Mouse (Mus musculus): Measurements from ENCODE around the gene Hoxa3. TPM values are rescaled to one million over a fixed set of nuclear protein-coding genes. Genes with fewer than 3 reads are reported as not detected.

Hoxa3 gene
- total and polyA plus RNA-seq, 3 experiments, result 0.55 to 1.3 (median 0.76) TPM

DNA sequence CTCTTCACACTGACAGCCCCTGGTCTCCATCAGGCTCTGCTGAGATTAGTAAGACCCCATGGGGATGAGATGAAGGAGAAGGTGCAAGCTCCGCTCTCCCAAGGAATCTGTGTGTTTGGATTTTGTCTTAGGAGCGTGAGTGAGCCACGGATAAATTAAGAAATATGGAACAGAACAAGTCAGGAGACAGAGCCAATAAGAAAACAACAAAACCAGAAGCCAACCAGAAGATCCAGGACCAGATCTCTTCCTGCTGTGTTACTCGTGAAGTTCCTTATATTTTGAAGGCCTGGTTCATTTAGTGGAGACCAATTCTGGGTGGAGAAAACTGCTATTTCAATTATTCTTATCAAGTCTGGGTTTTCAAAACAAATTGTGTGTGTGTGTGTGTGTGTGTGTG is 61.6 kb downstream of the Hoxa3 start:
- TF ChIP-seq CTCF (IDR thresholded peaks at IDR 0.05), result no peak
- TF ChIP-seq POLR2A (IDR thresholded peaks at IDR 0.05; ENCODE audit: insufficient read depth, low read depth, low read length), result no peak
- TF ChIP-seq EP300 (IDR thresholded peaks at IDR 0.05; ENCODE audit: insufficient read depth, low read depth, low read length), result no peak
- intact Hi-C loops (cut with DNase I), result no loop called here
- Histone ChIP-seq H3K36me3 (ENCODE audit: control insufficient read depth, insufficient read depth, low read length) (no peaks in the 10 kb centered on the region), H3K9ac (ENCODE audit: low read depth, low read length) (no peak overlapping the region), H3K79me2 (replicated peaks; ENCODE audit: control insufficient read depth, insufficient read depth, low read length) (no peaks in the 10 kb centered on the region), H3K4me3 (no peak overlapping the region), H3K4me1 (ENCODE audit: control insufficient read depth, insufficient read depth, low read length) (no peaks in the 10 kb centered on the region), H3K27me3 (ENCODE audit: control insufficient read depth, insufficient read depth, low read length) (peaks cover 7% of the 10 kb centered on the region), H3K27ac (no peak overlapping the region)
- no peak for DNase-seq
- WGBS, result 37% methylated on average over 4 of the region's 4 CpGs

DNA sequence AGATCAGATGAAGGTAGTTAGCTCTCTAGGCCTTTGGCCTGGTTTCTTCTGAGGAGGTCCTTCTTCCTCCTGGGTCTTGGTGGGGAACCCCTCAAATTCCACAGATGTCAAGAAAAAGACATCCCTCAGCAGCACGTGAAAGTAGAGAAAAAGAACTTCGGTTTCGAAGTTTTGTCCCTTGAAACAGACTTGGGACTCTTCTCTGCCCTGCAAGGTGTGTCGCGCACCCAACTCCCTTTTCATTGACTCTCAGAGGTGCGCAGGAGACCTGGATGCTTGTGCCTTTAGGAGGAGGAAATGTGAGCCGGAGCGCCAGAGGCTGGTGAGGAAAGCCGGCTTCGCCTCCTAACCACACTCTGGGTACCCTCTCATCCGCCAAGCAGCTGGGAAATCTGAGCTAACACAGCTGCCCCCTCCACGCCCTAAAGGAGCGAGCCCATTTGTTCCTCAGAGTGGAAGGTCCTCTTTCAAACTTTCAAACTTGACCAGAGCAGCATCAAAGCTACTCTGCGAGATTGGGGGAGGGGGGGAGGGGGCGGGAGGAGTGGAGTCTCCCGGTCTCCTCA is 62.7 kb downstream of the Hoxa3 start:
- Histone ChIP-seq H3K27me3 (ENCODE audit: control insufficient read depth, insufficient read depth, low read length) (peaks cover 7% of the 10 kb centered on the region), H3K27ac (no peak overlapping the region), H3K4me3 (no peak overlapping the region), H3K36me3 (ENCODE audit: control insufficient read depth, insufficient read depth, low read length) (no peaks in the 10 kb centered on the region), H3K4me1 (ENCODE audit: control insufficient read depth, insufficient read depth, low read length) (no peaks in the 10 kb centered on the region), H3K79me2 (replicated peaks; ENCODE audit: control insufficient read depth, insufficient read depth, low read length) (no peaks in the 10 kb centered on the region), H3K9ac (ENCODE audit: low read depth, low read length) (no peak overlapping the region)
- 14% methylated on average over 16 of the region's 16 CpGs for WGBS
- TF ChIP-seq EP300 (IDR thresholded peaks at IDR 0.05; ENCODE audit: insufficient read depth, low read depth, low read length), result no peak
- TF ChIP-seq POLR2A (IDR thresholded peaks at IDR 0.05; ENCODE audit: insufficient read depth, low read depth, low read length), result no peak
- TF ChIP-seq CTCF (IDR thresholded peaks at IDR 0.05), result no peak
- DNase-seq, result no peak
- intact Hi-C loops (cut with DNase I), result no loop called here

DNA sequence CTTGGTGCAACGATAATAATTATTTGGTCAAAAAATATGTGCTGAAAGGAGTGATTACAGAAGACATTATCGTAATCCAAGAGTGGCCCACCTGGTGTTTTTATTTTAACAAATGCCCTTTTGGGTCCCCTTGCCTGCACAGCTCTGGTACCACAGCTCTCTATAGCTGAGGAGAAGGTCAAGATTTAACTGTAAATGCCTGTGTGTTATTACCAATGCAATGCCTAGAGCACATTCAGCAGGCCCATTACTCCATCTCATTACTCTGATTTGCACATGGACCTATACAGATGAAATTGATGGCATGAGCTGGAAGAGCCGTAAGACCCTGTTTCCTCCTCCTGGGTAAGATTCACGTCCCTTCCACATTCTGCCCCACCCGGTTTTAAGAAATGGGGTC is 74.0 kb downstream of the Hoxa3 start:
- H3K79me2 ChIP-seq (replicated peaks; ENCODE audit: control insufficient read depth, insufficient read depth, low read length), result no peaks in the 10 kb centered on the region
- 83% methylated on average over 5 of the region's 5 CpGs for WGBS
- no peaks in the 10 kb centered on the region for H3K36me3 ChIP-seq (ENCODE audit: control insufficient read depth, insufficient read depth, low read length)
- H3K4me1 ChIP-seq (ENCODE audit: control insufficient read depth, insufficient read depth, low read length), result no peaks in the 10 kb centered on the region
- intact Hi-C loops (cut with DNase I), result no loop called here
- H3K27ac ChIP-seq, result no peak overlapping the region
- no peak overlapping the region for H3K9ac ChIP-seq (ENCODE audit: low read depth, low read length)
- H3K27me3 ChIP-seq (ENCODE audit: control insufficient read depth, insufficient read depth, low read length), result no peaks in the 10 kb centered on the region
- no peak for DNase-seq
- H3K4me3 ChIP-seq, result no peak overlapping the region
- TF ChIP-seq CTCF (IDR thresholded peaks at IDR 0.05), result no peak

DNA sequence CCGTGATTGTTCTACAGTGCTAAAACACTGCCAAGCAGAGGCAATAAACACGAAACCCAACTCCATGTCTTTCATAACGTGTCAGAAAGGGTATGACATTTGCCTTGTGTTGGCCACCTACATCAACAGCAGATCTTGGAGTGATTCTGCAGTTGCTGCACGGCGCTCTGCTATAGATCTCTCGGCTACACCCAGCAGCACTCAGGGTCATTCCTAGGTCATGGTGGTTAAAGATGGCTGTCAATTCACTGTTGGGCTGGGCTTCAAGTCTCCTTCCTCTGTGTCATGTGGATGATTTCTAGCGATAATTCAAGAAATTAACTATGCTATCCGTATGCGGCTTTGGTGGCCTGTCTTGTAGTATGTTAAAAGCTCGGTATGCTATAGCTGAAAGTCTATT is 74.6 kb downstream of the Hoxa3 start:
- no peaks in the 10 kb centered on the region for H3K36me3 ChIP-seq (ENCODE audit: control insufficient read depth, insufficient read depth, low read length)
- H3K79me2 ChIP-seq (replicated peaks; ENCODE audit: control insufficient read depth, insufficient read depth, low read length), result no peaks in the 10 kb centered on the region
- H3K4me3 ChIP-seq, result no peak overlapping the region
- no peak overlapping the region for H3K9ac ChIP-seq (ENCODE audit: low read depth, low read length)
- no peak for DNase-seq
- TF ChIP-seq POLR2A (IDR thresholded peaks at IDR 0.05; ENCODE audit: insufficient read depth, low read depth, low read length) (no peak), CTCF (IDR thresholded peaks at IDR 0.05) (no peak)
- WGBS, result 73% methylated on average over 10 of the region's 10 CpGs
- no peaks in the 10 kb centered on the region for H3K27me3 ChIP-seq (ENCODE audit: control insufficient read depth, insufficient read depth, low read length)
- H3K27ac ChIP-seq, result no peak overlapping the region
- intact Hi-C loops (cut with DNase I), result no loop called here
- H3K4me1 ChIP-seq (ENCODE audit: control insufficient read depth, insufficient read depth, low read length), result no peaks in the 10 kb centered on the region

DNA sequence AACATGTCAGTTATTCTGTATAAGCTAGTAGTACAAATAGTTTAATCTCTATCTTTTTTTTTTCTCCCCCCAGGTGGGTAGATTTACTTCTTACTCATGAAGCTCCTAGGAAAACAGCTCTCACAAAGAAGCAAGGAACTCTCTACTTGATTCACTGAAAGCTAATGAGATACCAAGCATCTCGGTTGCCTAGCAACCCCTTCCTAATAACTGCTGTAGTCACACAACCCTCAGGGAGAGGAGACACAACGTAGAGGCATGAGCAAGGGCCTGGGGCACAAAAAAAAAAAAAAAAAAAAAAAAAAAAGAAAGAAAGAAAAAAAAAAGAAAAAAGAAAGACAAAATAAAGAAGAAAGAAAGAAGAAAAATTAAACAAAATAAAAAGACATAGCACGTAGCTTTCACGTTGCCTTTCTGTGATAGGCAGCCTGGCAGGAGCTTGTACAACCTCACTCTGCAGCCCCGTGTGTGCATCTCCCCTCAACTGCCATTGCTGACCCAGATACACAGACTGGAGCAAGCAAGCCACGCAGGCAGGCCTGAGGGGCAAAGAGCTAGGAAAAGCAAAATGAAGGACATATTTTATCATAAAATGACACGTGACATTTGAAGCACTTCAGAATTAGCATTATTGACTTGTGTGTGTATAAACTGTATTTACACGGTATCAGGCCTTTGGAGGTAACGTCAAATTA is 75.1 kb downstream of the Hoxa3 start:
- DNase-seq, result no peak
- no peaks in the 10 kb centered on the region for H3K36me3 ChIP-seq (ENCODE audit: control insufficient read depth, insufficient read depth, low read length)
- H3K4me3 ChIP-seq, result no peak overlapping the region
- no peak for TF ChIP-seq CTCF (IDR thresholded peaks at IDR 0.05)
- no peak for TF ChIP-seq POLR2A (IDR thresholded peaks at IDR 0.05; ENCODE audit: insufficient read depth, low read depth, low read length)
- TF ChIP-seq EP300 (IDR thresholded peaks at IDR 0.05; ENCODE audit: insufficient read depth, low read depth, low read length), result no peak
- 78% methylated on average over 9 of the region's 9 CpGs for WGBS
- intact Hi-C loops (cut with DNase I), result no loop called here
- H3K27ac ChIP-seq, result no peak overlapping the region
- no peak overlapping the region for H3K9ac ChIP-seq (ENCODE audit: low read depth, low read length)
- H3K27me3 ChIP-seq (ENCODE audit: control insufficient read depth, insufficient read depth, low read length), result no peaks in the 10 kb centered on the region
- no peaks in the 10 kb centered on the region for H3K4me1 ChIP-seq (ENCODE audit: control insufficient read depth, insufficient read depth, low read length)
- no peaks in the 10 kb centered on the region for H3K79me2 ChIP-seq (replicated peaks; ENCODE audit: control insufficient read depth, insufficient read depth, low read length)

DNA sequence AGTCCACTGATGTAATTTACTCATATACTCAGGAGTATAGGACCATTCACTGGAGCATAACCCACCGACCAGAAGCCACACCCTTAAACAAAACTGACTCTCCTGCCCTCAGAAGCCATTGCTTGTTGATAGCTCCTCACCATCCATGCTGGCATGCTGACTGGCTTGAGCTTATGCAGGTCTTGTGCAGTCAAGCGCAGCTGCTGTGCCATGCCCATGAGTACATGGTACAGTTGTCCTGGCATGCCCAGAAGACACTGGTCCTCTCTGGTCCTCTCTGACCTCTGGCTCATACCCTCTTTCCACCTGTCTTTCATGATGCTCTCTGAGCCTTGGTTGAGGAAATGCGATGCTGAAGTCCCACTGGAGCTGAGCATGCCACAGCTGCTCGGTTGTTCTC is 89.5 kb downstream of the Hoxa3 start:
- TF ChIP-seq CTCF (IDR thresholded peaks at IDR 0.05) (no peak), POLR2A (IDR thresholded peaks at IDR 0.05; ENCODE audit: insufficient read depth, low read depth, low read length) (no peak), EP300 (IDR thresholded peaks at IDR 0.05; ENCODE audit: insufficient read depth, low read depth, low read length) (no peak)
- H3K4me3 ChIP-seq, result no peak overlapping the region
- no peak overlapping the region for H3K27ac ChIP-seq
- H3K27me3 ChIP-seq (ENCODE audit: control insufficient read depth, insufficient read depth, low read length), result no peaks in the 10 kb centered on the region
- H3K4me1 ChIP-seq (ENCODE audit: control insufficient read depth, insufficient read depth, low read length), result no peaks in the 10 kb centered on the region
- no peaks in the 10 kb centered on the region for H3K79me2 ChIP-seq (replicated peaks; ENCODE audit: control insufficient read depth, insufficient read depth, low read length)
- intact Hi-C loops (cut with DNase I), result no loop called here
- H3K36me3 ChIP-seq (ENCODE audit: control insufficient read depth, insufficient read depth, low read length), result no peaks in the 10 kb centered on the region
- 79% methylated on average over 4 of the region's 4 CpGs for WGBS
- no peak overlapping the region for H3K9ac ChIP-seq (ENCODE audit: low read depth, low read length)
- DNase-seq, result no peak

Measured in heart, adult 2 months (tissue).